Mouse (Mus musculus): ENCODE measurements around the gene Ddx58.

DNA sequence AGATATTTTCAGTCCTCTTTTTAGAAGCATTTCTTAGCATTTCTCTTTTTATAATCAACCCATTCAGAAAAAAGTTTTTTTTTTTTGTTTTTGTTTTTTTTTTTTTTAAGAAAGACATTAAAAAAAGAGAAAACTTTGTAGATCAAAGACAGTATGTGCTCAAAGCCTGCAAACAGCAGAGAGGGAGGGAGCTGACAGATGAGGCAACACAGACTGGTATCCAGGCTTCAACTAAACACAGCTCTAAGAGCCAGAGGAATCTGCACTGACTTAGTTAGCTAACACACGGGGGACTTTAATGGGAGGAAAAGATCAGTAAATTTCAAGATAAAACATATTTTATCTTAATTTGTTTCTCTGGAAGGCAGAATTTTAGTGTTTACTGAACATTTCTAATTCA, 24.7 kb upstream of the Ddx58 start:
- TF ChIP-seq CTCF (IDR thresholded peaks at IDR 0.05; ENCODE audit: borderline replicate concordance, extremely low read depth, insufficient read depth, insufficient read length): no peak
- no peak for TF ChIP-seq POLR2A (IDR thresholded peaks at IDR 0.05; ENCODE audit: borderline replicate concordance, extremely low read depth, insufficient read depth, insufficient read length, poor library complexity, severe bottlenecking)
